Mouse (Mus musculus) CH12.LX (cell line): ENCODE measurements around the gene Map7.

ENCODE experiments used
- MYC ChIP-seq: IDR thresholded peaks from 2 replicates; pipeline ENCODE4 v1.6.1; 2011; ENCODE audit warnings: low read depth, mild to moderate bottlenecking, improper control_type of control experiment, low read length
- NELFE ChIP-seq: IDR thresholded peaks from 2 replicates; pipeline ENCODE4 v1.6.1; 2011; ENCODE audit warnings: low read depth, low read length, improper control_type of control experiment

GRCm38 (mm10) chr10:20121981-20122380 lies 26.3 kb upstream of the Map7 start:
- TF ChIP-seq NELFE = no peak
- no peak for TF ChIP-seq MYC
